Mouse (Mus musculus) embryonic facial prominence, embryonic 11.5 days (tissue): Measurements from ENCODE around the gene Krt2. TPM values are rescaled to one million over a fixed set of nuclear protein-coding genes. Genes with fewer than 3 reads are reported as not detected.

Experiments
- ATAC-seq: fragments of 200-750 bp; cut with Nextera tagmentation; replicated peaks from 2 replicates; pipeline ENCODE4 v1.8.0; 2017; ENCODE audit warnings: low read depth; ENCODE audit not compliant: insufficient number of reproducible peaks, low FRiP score, low TSS enrichment
- DNase-seq: peaks from one replicate; pipeline ENCODE4 v3.0.0-alpha.2; 2015; ENCODE audit warnings: low spot score
- H3K27ac ChIP-seq: fragments of 300-500 bp; sonication (generic); replicated peaks from 2 replicates; pipeline ENCODE4 v1.5.1; 2014; ENCODE audit warnings: mild to moderate bottlenecking, low read depth, low read length, control low read depth
- H3K27me3 ChIP-seq: fragments of 300-500 bp; sonication (generic); 2 replicates; pipeline ENCODE4 v1.6.1; 2014; ENCODE audit warnings: mild to moderate bottlenecking, low read length, moderate library complexity, mixed read lengths; ENCODE audit not compliant: control insufficient read depth, insufficient read depth
- H3K36me3 ChIP-seq: fragments of 300-500 bp; sonication (generic); replicated peaks from 2 replicates; pipeline ENCODE4 v1.6.1; 2014; ENCODE audit warnings: low read depth, mild to moderate bottlenecking, low read length, moderate library complexity, mixed read lengths; ENCODE audit not compliant: control insufficient read depth, insufficient read depth
- H3K4me1 ChIP-seq: fragments of 300-500 bp; sonication (generic); 2 replicates; pipeline ENCODE4 v1.6.1; 2014; ENCODE audit warnings: low read length, mixed read lengths; ENCODE audit not compliant: control insufficient read depth, insufficient read depth
- H3K4me2 ChIP-seq: fragments of 300-500 bp; sonication (generic); 2 replicates; pipeline ENCODE4 v1.6.1; 2014; ENCODE audit warnings: low read depth, mild to moderate bottlenecking, control low read depth, low read length, moderate library complexity
- H3K4me3 ChIP-seq: fragments of 300-500 bp; sonication (generic); 2 replicates; pipeline ENCODE4 v1.5.1; 2014; ENCODE audit warnings: low read depth, low read length, control low read depth
- H3K9ac ChIP-seq: fragments of 300-500 bp; sonication (generic); replicated peaks from 2 replicates; pipeline ENCODE4 v1.6.1; 2014; ENCODE audit warnings: mild to moderate bottlenecking, control low read depth, low read length
- H3K9me3 ChIP-seq: fragments of 300-500 bp; sonication (generic); replicated peaks from 2 replicates; pipeline ENCODE4 v1.6.1; 2016; ENCODE audit warnings: mild to moderate bottlenecking, low read length, inconsistent platforms, mixed read lengths; ENCODE audit not compliant: control insufficient read depth
- WGBS: fragments of 180-500 bp; shearing (Covaris S2); extraction: QIAGEN DNeasy Blood & Tissue Kit; methylation state at CpG from one replicate; pipeline ENCODE4 v1.1.7; 2014; 5-methylcytosine and 5-hydroxymethylcytosine counted together
- polyA plus RNA-seq: library from polyadenylated mRNA; unstranded; fragments of >200 nt; fragmentation: Nextera tagmentation; extraction: Ambion mirVana; gene quantifications from 2 replicates; pipeline ENCODE4 v1.2.1, GENCODE M21; 2014

Krt2 gene
- polyA plus RNA-seq, 1 experiment from 2014 or later, result not detected

DNA sequence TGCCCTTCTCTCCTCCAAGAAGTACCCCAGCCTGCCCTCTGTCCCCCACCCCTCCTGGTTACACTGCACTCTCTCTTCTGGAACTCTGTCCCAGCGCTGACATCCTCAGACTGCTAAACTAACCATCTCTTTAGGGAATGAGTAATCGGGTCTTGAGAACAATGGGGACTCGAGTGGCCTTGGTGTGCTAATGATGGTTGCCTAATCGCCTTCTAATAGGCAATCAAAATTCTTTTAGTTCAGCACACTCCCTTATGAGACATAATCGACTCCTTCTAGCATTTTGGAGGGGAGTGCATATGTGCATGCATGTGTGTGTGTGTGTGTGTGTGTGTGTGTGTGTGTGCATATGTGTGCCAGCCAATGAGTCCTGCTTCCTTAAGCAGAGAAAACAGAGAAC is 34.6 kb upstream of the Krt2 start:
- Histone ChIP-seq H3K27me3 (no peaks in the 10 kb centered on the region), H3K4me3 (no peak overlapping the region), H3K4me1 (no peaks in the 10 kb centered on the region), H3K27ac (no peak overlapping the region), H3K9me3 (no peaks in the 10 kb centered on the region), H3K4me2 (no peak overlapping the region), H3K9ac (no peak overlapping the region), H3K36me3 (no peaks in the 10 kb centered on the region)
- WGBS, result 41% methylated on average over 5 of the region's 5 CpGs
- no peak for ATAC-seq
- no peak for DNase-seq

DNA sequence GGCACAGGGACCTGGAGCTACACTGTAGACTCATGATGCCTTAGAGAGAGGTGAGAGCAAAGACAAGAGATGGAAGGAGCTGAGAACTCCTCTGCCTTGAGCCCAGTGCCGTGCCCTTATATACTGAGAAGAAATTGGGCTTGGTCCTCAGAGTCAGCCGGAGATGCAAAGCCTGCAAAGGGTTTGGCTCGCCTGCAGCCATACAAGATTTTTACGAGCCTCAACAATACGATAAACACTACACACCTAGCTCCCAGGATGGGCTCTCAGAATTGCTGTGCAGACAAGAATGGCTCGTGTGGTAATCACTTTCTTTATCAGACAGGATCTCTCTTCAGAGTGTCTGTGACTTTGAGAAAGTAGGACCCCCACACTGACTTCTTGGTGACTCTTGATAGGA is 32.7 kb upstream of the Krt2 start, which contains the start of gene Krt1:
Gene Krt1 (minus strand): TSS at position 101 of the 400 bp plus-strand sequence.
- no peak within 1 kb of the TSS for H3K27ac ChIP-seq
- H3K9ac ChIP-seq, result no peak within 1 kb of the TSS
- WGBS, result 87% methylated on average over 6 of the region's 6 CpGs
- H3K4me1 ChIP-seq, result no peaks in the 10 kb centered on the region
- no peak within 1 kb of the TSS for H3K4me2 ChIP-seq
- no peak for ATAC-seq
- DNase-seq, result no peak
- H3K27me3 ChIP-seq, result no peaks in the 10 kb centered on the region
- no peaks in the 10 kb centered on the region for H3K9me3 ChIP-seq
- no peak within 1 kb of the TSS for H3K4me3 ChIP-seq
- H3K36me3 ChIP-seq, result no peaks in the 10 kb centered on the region

DNA sequence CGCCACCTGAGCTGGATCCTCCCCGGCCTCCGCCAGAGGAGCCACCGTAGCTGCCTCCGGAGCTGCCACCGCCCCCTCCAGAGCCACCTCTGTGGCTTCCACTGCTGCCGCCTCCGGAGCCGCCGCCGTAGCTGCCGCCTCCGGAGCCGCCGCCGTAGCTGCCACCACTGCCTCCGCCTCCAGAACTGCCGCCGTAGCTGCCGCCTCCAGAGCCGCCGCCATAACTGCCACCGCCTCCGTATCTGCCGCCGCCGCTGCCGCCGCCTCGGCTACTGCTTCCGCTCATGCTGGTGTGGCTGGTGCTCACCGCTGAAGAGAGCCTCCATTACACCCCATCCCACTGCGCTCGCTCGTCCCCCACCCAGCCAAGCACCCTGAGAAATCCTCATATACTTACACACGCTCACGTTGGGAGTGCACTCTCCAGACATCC is 28.0 kb upstream of the Krt2 start:
- Histone ChIP-seq H3K9ac (peak overlapping the region; percentile 80), H3K9me3 (no peaks in the 10 kb centered on the region), H3K36me3 (no peaks in the 10 kb centered on the region), H3K4me2 (peak overlapping the region; percentile 87), H3K4me3 (peak overlapping the region; percentile 46), H3K27ac (no peak overlapping the region), H3K4me1 (no peaks in the 10 kb centered on the region), H3K27me3 (no peaks in the 10 kb centered on the region)
- 1% methylated on average over 37 of the region's 37 CpGs for WGBS
- DNase-seq (peak; percentile 48), ATAC-seq (0 out of 2 replicates have a peak, but pooled peaks have one; percentile 59)

DNA sequence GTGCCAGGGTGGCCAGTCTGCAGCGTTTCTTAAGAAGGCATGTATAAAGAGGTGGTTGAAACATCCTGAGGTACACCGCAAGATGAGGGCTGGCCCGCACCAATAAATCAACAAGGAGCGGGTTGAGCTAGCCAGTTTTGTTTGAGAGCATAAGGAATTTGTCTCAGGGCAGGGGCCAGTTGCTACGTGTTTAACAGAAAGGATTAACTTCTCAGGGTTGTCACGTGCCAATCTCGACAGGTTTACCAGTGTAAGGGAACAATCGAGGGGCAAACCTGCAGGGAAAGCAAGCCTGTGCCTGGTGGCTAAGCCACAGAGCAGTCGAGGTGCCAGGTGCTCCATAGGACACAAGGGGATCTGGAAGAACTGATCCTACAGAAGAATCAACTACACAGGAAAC is 25.2 kb upstream of the Krt2 start:
- H3K9ac ChIP-seq, result no peak overlapping the region
- H3K27ac ChIP-seq, result no peak overlapping the region
- no peaks in the 10 kb centered on the region for H3K36me3 ChIP-seq
- no peaks in the 10 kb centered on the region for H3K27me3 ChIP-seq
- ATAC-seq (no peak), DNase-seq (peak; percentile 9)
- H3K4me2 ChIP-seq, result no peak overlapping the region
- 71% methylated on average over 9 of the region's 9 CpGs for WGBS
- no peaks in the 10 kb centered on the region for H3K4me1 ChIP-seq
- no peaks in the 10 kb centered on the region for H3K9me3 ChIP-seq
- no peak overlapping the region for H3K4me3 ChIP-seq

DNA sequence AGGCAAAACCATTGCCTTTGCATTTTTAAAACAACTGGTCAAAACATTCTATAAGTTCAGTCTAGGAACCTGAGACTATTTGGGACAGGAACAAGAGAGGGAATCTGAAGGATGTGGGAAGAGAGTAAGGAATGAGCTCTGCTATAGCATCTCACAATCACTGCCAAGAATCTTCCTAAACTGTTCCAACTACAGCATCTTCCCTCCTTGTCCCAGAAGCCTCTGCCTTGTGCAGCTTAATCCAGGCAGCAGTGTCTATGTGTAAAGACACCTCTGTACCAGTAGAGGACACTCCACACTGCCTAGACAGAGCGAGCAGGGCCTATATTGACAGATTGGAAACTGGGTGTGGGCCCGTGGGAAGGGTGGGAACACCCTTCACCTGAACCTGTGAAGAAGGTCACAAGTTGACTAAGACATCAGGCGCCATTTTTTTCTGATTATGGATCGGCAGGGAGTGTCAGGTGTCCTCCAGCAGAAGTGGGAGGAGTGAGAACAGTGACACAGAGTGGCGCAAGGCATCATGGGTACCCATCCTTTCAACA is 16.9 kb upstream of the Krt2 start:
- Histone ChIP-seq H3K4me1 (no peaks in the 10 kb centered on the region), H3K9ac (no peak overlapping the region), H3K9me3 (no peaks in the 10 kb centered on the region), H3K4me3 (no peak overlapping the region), H3K27me3 (no peaks in the 10 kb centered on the region), H3K36me3 (no peaks in the 10 kb centered on the region), H3K4me2 (no peak overlapping the region), H3K27ac (no peak overlapping the region)
- DNase-seq (no peak), ATAC-seq (no peak)
- 64% methylated on average over 5 of the region's 5 CpGs for WGBS

DNA sequence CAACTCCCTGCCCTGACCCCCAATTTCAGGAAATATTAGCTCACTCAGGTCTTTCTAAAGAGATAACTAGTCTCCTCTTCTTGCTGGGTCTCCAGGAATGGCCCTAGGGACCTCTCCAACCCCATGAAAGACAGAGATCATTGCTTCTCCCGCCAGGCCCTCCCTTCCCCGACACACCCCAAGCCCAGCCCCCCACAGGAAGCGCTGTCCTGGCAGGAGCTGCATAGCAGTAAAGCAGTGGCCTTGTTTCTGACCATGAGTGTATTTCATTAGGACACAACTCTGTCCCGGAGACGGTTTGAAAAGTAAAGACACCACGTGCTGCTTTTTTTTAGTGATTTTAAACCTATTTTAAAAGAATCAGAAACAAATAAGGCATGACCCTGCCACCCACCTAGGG is 15.2 kb upstream of the Krt2 start:
- H3K9me3 ChIP-seq, result no peaks in the 10 kb centered on the region
- DNase-seq (no peak), ATAC-seq (no peak)
- H3K4me1 ChIP-seq, result no peaks in the 10 kb centered on the region
- H3K36me3 ChIP-seq, result no peaks in the 10 kb centered on the region
- no peak overlapping the region for H3K4me3 ChIP-seq
- H3K4me2 ChIP-seq, result no peak overlapping the region
- no peak overlapping the region for H3K9ac ChIP-seq
- no peaks in the 10 kb centered on the region for H3K27me3 ChIP-seq
- 33% methylated on average over 6 of the region's 6 CpGs for WGBS
- no peak overlapping the region for H3K27ac ChIP-seq

DNA sequence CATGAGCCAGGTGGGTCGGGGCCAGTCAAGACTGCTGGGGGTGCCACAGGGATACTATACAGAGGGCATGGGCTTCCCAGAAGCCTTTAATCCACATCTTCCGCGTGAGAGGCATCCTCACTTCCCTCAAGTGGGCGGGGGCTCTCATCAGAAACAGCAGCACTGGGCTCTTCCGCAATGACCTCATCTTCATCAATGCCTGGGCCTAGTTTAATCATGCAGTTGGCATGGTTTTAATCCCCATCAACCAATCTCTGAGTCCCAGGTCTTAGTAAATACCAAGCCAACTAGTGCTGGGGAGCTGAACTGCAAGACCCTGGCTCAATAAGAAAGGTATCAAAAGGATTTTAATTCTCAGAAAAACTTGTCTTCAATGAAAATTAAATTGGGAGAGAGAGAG is 11.5 kb upstream of the Krt2 start:
- no peak for DNase-seq
- no peak overlapping the region for H3K27ac ChIP-seq
- no peak overlapping the region for H3K9ac ChIP-seq
- ATAC-seq, result no peak
- no peak overlapping the region for H3K4me2 ChIP-seq
- no peaks in the 10 kb centered on the region for H3K4me1 ChIP-seq
- H3K9me3 ChIP-seq, result no peaks in the 10 kb centered on the region
- no peaks in the 10 kb centered on the region for H3K36me3 ChIP-seq
- no peak overlapping the region for H3K4me3 ChIP-seq
- H3K27me3 ChIP-seq, result no peaks in the 10 kb centered on the region
- 69% methylated on average over 5 of the region's 5 CpGs for WGBS

DNA sequence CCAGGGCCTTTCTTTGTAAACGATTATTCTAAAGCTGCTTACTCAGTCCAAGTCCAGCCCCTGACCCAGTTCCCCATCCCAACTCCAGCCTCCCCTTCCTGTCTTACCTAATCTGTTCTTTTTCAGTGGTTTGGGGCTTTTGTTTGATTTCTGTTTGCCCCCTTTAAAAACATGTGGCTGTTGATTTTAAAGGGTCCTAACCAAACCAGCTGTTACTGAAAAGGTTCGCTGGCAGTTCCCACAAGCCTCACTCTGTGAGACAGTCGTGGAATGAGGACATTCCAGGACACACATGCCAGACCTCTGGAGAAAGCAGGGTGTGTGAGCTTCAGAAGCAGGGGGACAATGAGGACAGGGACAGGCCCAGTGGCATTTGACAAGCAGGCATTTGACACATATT is 3.8 kb upstream of the Krt2 start:
- no peak overlapping the region for H3K9ac ChIP-seq
- H3K4me1 ChIP-seq, result no peaks in the 10 kb centered on the region
- H3K27me3 ChIP-seq, result no peaks in the 10 kb centered on the region
- 28% methylated on average over 3 of the region's 3 CpGs for WGBS
- no peak overlapping the region for H3K27ac ChIP-seq
- ATAC-seq (no peak), DNase-seq (no peak)
- H3K9me3 ChIP-seq, result no peaks in the 10 kb centered on the region
- no peak overlapping the region for H3K4me2 ChIP-seq
- H3K4me3 ChIP-seq, result no peak overlapping the region
- H3K36me3 ChIP-seq, result no peaks in the 10 kb centered on the region
